Mouse (Mus musculus): ENCODE data around the gene Nek1. TPM values are rescaled to one million over a fixed set of nuclear protein-coding genes. Genes with fewer than 3 reads are reported as not detected.

Gene Nek1
- 1 to 10 TPM; 7.4 to 9.5 TPM for polyA plus RNA-seq (2017; shearing (Covaris generic))

- peak; percentile 91 for ATAC-seq
These were observed at the start of gene Nek1 for GRCm38 (mm10) chr8:60992910-60993638. Gene Nek1 (plus strand): TSS chr8:60993195.

- ATAC-seq: no peak
These were observed 45.5 kb upstream of the Nek1 start for GRCm38 (mm10) chr8:60947503-60947902.

- no peak for ATAC-seq
These were observed 43.1 kb upstream of the Nek1 start for GRCm38 (mm10) chr8:60949859-60950258.

GRCm38 (mm10) chr8:60951271-60951670 lies 41.7 kb upstream of the Nek1 start:
- no peak for ATAC-seq

- no peak for ATAC-seq
These were observed 41.2 kb upstream of the Nek1 start for GRCm38 (mm10) chr8:60951757-60952156.

GRCm38 (mm10) chr8:60952803-60953202 lies 40.2 kb upstream of the Nek1 start:
- ATAC-seq: no peak

GRCm38 (mm10) chr8:60954281-60955014 lies 38.5 kb upstream of the Nek1 start:
- ATAC-seq: peak; percentile 77

GRCm38 (mm10) chr8:60956847-60957246 lies 36.1 kb upstream of the Nek1 start:
- no peak for ATAC-seq

GRCm38 (mm10) chr8:60962763-60963162 lies 30.2 kb upstream of the Nek1 start:
- no peak for ATAC-seq

GRCm38 (mm10) chr8:60963931-60964330 lies 29.1 kb upstream of the Nek1 start:
- ATAC-seq: no peak

GRCm38 (mm10) chr8:60964518-60964917 lies 28.5 kb upstream of the Nek1 start:
- no peak for ATAC-seq

- ATAC-seq: no peak
These were observed 27.7 kb upstream of the Nek1 start for GRCm38 (mm10) chr8:60965306-60965705.

GRCm38 (mm10) chr8:60965741-60966140 lies 27.3 kb upstream of the Nek1 start:
- ATAC-seq: no peak

- no peak for ATAC-seq
These were observed 23.9 kb upstream of the Nek1 start for GRCm38 (mm10) chr8:60969091-60969490.

GRCm38 (mm10) chr8:60971808-60972207 lies 21.2 kb upstream of the Nek1 start:
- no peak for ATAC-seq

GRCm38 (mm10) chr8:60973448-60973847 lies 19.5 kb upstream of the Nek1 start:
- no peak for ATAC-seq

- ATAC-seq: no peak
These were observed 18.2 kb upstream of the Nek1 start for GRCm38 (mm10) chr8:60974837-60975236.

GRCm38 (mm10) chr8:60976818-60977217 lies 16.2 kb upstream of the Nek1 start:
- no peak for ATAC-seq

GRCm38 (mm10) chr8:60978496-60978895 lies 14.5 kb upstream of the Nek1 start:
- no peak for ATAC-seq

- no peak for ATAC-seq
These were observed 11.6 kb upstream of the Nek1 start for GRCm38 (mm10) chr8:60981388-60981787.

- ATAC-seq: peak; percentile 92
These were observed 10.0 kb upstream of the Nek1 start, which contains the start of gene Clcn3 for GRCm38 (mm10) chr8:60982701-60983687. Gene Clcn3 (minus strand): TSS chr8:60983300.

- peak; percentile 31 for ATAC-seq
These were observed 9.3 kb upstream of the Nek1 start for GRCm38 (mm10) chr8:60983688-60984079.
